Mouse (Mus musculus) liver, adult 2 months (tissue): ENCODE measurements around the gene Dbh.

Source experiments
- CTCF ChIP-seq: fragments of 200-500 bp; IDR thresholded peaks from 2 replicates; pipeline ENCODE4 v1.5.1; 2011; ENCODE audit warnings: low read depth, low read length, control low read depth
- POLR2A ChIP-seq: fragments of 200-500 bp; IDR thresholded peaks from 2 replicates; pipeline ENCODE4 v1.6.1; 2011; ENCODE audit warnings: low read length, control low read depth; ENCODE audit not compliant: insufficient read depth; ENCODE audit errors: extremely low read depth

DNA sequence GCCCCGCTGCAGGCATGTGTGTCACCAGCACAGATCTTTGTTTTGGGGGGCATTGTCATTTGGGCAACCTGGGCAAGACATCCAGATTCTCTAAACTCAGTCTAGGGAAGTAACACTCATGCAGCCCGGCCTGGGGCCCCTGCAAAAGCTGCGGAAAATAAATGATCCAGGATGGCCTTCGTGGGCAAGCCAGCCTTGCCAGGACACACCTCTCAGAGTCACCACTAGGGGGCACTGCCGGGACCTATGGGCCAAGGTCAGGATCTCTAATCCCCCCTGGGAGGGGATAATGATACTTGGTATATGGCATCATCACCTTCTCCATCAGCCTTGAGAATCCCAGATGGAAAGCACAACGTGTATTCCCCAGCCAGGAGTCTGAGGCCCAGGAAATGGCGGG, 45.2 kb downstream of the Dbh start:
- TF ChIP-seq POLR2A = no peak
- peak; percentile 80 for TF ChIP-seq CTCF
